Mouse (Mus musculus) megakaryocyte progenitor cell, adult 5-6 weeks (primary cell): Measurements from ENCODE around the gene Kxd1. TPM values are rescaled to one million over a fixed set of nuclear protein-coding genes. Genes with fewer than 3 reads are reported as not detected.

Experiments used
- ATAC-seq: replicated peaks from 2 replicates; pipeline ENCODE4 v1.8.0; 2016; ENCODE audit warnings: mild to moderate bottlenecking, moderate TSS enrichment, inconsistent platforms; ENCODE audit not compliant: poor library complexity
- total RNA-seq, 2 experiments: library from RNA; stranded (forward) in 1 of 2; stranded (reverse) in 1 of 2; fragments of 157-497, 149-512 nt in 1 of 2; fragments of 200-1000 nt in 1 of 2; gene quantifications; 2 replicates each; pipeline versions ENCODE4 v1.2.3 to v1.2.4; 2015 to 2017

Kxd1 gene
- total RNA-seq, 2 experiments from 2014 or later: 84.4 to 106 TPM

DNA sequence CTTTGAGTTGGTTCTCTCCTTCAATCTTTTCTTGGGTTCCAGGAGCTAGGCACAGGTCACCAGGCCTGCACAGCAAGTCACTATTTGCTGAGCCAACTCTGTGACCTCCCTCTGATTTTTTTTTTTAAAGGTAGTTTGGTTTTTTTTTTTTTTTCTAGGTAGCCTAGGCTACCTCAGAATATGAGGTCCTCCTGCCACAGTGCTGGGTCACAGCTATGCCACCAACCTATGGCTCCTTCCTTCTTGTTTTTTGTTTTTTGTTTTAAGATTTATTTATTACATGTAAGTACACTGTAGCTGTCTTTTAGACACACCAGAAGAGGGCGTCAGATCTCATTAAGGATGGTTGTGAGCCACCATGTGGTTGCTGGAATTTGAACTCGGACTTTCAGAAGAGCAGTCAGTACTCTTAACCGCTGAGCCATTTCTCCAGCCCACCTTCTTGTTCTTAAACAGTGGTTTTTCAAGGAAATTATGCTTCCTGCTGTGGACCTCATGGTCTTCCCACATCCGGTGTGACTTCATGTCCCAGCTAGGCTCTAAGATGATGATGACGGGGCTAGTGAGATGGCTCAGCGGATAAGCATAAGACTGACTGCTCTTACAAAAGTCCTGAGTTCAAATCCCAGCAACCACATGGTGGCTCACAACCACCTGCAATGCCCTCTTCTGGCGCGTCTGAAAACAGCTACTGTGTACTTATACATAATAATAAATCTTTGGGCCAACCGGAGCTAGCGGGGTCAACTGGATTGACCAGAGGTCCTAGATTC, 21.8 kb upstream of the Kxd1 start:
- peak; percentile 81 for ATAC-seq

DNA sequence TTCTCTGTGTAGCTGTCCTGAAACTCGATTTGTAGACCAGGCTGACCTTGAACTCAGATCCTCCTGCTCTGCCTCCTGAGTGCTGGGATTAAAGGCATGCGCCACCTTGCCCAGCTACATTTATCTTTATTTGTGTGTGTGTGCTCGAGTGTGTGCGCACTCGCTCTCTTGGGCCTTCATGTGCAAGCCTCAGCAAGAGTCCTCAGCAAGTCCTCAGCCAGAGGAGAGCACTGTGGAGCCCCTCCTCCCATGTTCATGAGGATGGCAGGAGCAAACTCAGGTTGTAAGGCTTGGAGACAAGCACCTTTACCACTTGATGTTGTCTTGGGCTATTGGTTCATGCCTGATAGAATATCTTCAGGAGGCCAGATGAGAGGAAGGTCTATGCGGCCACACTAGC, 20.0 kb upstream of the Kxd1 start:
- ATAC-seq: no peak

DNA sequence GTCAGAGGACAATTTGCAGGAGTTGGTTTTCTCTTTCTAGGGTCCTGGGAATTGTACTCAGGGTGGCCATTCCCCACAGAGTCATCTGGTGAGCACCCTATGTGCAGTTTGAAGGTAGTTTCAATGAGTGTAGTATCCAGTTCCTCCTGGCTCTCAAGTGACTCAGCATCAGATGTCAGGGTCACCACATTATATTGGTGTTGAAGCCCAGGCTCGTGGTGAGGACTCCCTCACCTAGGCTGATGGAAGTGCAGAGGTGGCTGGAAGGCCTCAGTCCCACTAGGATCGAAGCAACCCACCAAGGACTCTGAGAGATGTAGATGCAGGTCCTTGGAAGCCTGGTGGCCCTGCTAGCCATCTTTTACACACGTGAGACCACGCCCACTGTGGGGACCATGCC, 18.7 kb upstream of the Kxd1 start:
- ATAC-seq: no peak

DNA sequence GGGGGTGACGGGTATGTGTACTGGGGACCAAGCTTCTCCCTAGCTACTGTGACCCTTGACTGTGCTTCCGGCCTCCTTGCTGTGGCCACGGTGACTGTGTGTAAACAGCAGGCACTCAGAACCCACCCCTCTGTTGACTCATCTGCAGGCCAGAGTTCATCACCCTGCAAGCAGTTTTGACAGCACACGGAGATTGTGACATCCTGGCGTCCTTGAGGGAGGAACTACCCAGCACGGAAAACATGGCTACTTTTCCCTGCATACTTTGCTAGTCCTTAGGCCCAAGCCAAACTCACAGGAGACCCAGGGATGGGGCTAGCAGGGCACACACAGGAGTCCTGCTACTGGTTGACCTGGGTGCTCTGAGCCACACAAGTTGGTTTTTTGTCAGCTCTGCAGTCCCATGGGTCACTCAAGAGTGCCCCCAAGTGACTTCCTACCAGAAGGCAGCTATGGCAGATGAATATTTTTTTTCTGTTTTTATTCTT, 16.5 kb upstream of the Kxd1 start:
- peak; percentile 55 for ATAC-seq

DNA sequence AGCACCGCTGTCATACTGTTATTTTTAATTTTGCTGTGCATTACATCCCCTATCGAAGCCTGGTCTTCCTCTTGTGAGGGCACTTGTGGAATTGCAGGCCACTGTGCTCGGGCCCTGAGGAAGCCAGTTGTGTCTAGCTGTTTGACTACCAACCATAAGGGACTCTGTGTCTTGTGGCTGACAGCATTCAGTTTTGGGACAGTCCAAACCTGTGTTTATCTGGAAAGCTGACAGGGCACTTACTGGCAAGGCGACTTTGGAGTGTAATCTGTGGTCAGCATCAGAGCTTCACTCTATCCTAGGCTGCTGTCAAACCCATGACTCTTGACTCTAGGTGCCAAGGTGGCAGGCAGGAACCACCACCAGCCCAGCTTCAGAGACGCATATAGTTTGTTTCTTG, 13.3 kb upstream of the Kxd1 start:
- ATAC-seq: no peak

DNA sequence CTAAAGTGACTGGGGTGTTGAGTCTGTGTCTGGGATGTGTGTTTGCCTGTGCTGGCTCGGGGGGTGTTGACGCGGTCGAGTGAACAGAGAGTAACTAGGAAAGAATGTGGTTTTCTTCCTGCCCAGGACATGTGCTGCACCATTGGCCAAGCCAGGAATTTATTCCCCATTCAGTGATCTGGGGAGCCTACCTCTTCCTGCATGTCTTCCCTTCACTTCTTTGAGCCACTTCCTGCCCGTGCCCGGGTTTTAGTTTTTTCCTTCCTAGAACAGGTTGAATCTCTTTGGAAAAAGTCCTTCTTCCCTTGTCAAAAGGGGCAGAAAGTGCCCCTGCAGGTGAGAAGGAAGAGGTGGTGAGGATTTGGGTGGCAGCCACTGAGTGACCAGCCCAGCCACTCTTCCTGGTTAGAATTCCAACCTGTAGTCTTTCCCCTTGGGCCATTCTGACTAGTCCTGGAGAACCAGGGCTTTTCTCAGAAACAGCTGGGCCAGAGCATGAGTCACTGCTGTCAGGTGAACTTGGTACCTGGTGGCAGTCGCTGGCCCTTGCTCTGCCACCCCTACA, 12.8 kb upstream of the Kxd1 start:
- ATAC-seq: no peak

DNA sequence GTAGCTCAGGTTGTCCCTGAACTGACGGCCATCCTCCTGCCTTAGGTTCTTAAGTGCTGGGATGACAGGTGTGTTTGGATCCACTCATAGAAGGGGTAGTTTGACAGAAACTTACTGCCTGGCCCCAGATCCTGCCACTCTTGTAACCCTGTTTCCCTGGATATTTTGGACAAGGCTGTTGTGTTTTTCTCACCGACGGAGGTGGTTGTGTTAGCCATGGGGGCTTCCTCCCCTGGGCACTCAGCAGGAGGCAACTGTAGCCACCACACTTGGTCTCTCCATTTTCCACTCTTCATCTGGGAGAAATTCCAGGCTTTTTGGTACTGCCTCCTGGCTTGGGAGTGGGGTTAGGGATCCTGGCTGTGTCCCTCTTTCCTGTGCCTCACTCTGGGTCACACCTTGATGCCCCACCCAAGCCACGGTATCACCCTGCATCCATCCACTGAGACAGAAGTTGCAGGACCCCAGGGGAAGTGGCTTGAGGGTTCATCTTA, 12.3 kb upstream of the Kxd1 start:
- no peak for ATAC-seq

DNA sequence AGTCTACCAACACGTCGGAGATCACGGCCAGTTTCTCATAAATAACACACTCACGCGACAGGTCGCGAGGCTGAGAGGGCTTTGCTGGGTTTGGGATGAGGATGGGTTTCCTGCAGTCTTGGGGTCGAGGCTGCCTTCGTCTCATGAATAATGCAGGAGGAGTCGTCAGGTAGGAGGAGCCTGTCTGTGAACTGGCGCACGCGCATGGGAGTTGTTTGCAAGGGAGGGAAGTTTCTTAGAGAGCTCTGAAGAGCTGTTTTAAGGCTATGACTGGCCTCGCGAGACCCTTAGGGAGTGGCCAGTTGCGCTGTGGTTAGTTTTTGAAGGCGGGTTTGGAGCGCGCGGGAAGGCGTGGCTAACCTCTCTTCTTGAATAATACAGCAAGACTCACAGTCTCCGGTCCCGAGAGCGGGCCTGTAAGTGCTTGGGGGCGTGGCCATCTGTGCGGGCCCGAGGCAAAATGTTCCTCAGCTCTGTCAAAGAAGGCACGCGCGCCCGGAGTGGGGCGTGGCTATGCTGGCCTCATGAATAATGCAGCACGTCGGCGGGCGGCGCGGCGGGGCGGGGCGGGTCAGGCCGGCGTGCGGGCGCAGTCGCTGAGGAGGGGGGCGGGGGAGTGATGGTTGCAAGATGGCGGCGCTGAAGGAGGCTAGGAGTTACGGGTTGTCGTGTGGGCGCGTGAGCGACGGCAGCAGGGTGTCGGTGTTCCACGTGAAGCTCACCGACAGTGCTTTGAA, 11.5 kb upstream of the Kxd1 start, which contains the start of gene Ell:
Gene Ell (plus strand): TSS at position 381 of the 737 bp plus-strand sequence.
- ATAC-seq: peak; percentile 67

DNA sequence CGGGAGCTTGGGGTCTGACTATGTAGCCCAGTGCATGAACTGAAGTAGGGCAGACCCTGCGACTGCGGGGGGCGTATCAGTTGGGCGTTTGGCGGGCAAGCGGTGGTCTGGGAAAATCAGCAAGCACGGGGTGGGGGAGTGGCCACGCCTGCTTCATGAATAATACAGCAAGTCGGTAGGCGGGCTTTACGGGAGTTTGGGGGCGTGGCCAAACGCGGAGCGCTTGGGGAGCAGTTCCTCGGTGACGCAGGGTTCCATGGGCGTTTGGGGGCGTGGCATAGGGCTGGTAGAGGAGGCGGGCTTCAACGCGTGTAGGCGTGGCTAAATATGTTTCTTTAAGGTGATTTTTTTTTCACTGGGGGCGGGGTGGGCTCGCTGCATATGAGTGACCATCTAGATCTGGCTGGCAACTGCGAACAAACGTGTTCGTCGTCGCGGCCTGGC, 10.9 kb upstream of the Kxd1 start:
- ATAC-seq: peak; percentile 75

DNA sequence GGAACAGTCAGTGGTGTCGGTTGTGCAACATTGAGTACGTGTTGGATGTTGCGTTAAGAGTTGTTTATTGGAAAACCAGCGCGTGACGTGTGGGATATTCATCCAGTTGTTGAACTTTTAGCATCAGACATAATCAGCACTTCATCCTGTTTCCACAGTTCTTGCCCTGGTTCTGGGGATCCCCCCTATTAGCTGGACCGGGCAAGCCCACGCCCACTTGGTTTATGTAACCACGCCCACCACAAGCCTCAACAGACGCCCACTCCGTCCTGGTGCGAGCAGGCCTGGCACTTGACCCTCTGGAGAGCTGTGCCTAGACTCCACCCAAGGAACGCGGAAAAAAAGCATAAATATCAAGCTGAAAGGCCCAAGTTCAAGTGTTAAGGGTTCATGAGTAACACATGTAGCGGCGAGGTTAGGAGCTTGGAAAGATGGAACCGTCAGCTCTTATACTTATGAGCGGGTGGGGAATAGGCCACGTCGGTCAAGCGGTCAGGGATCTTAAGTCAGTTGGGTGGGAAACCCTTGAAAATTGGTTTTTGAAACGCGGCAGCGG, 10.3 kb upstream of the Kxd1 start:
- ATAC-seq: peak; percentile 12; the same call in 1 of the 2 replicates

DNA sequence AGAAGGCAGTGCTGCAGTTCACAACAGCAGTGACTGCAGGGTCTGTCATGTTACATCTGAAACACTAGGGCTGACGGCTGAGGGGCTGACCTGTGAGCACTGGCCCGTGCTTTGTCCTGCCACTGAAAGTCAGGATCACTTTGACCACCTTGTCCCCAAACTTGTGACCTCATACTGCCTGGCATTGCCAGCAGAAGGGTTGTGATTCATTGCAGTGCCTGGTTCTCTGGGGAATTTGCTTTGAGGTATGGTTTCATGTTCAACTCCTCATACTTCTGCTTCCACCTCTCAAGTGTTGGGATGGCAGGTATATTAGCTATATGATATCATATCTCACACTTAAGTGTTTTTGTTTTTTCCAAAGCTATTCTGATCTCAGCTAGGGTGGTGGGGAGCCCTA, 7.9 kb upstream of the Kxd1 start:
- no peak for ATAC-seq

DNA sequence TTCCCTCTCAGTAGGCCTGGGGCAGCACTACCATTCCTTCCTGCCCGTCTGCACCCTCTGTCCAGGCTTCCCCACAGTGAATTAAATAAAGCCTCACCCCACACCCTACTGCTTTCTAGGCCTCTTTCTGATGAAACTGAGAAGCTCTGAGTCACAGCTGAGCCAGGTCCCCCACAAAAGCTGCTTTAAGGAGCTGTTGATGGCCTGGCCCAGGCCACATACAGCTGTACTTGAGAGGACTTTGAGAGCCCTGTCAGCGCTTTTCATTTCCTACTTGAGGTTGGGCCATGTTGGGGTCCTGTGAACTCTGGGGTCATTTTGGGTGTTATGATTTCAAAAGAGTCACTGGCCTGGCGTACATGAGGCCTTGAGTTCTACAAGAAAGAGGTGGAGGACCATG, 7.5 kb upstream of the Kxd1 start:
- no peak for ATAC-seq

DNA sequence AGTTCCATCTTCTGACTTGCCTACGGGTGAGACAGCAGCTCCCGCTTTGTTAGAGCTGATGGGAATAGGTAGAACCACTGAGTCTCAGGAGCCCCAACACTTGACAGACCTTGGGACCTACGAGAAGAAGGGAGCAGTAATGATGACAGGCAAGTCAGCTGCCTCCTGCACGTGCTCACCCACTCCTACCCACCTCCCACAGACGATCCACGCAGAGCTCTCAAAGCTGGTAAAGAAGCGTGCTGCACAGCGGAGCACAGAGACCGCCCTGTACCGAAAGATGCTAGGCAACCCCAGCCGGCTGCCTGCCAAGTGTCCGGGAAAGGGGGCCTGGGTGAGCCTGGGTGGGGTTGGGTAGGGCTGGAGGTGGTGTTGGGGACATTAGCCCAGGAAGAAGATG, 6.5 kb upstream of the Kxd1 start:
- no peak for ATAC-seq

DNA sequence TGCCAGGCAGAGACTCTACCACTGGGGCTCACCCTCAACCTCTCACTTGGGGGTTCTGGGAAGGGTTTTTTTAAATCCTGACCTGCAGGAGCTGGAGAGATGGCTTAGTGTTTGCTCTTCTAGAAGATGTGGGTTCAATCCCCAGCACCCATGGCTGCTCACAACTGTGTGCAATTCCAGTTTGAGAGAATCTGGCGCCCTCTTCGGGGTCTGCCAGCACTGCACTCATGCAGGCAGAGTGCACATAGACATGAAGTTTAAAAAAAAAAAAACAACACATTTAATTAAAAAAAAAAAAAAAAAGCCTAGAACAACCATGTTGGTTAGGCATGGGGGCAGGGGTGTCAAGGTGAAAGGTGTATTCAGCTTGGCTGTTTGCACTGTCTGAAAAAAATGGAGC, 2.6 kb upstream of the Kxd1 start:
- ATAC-seq: no peak

DNA sequence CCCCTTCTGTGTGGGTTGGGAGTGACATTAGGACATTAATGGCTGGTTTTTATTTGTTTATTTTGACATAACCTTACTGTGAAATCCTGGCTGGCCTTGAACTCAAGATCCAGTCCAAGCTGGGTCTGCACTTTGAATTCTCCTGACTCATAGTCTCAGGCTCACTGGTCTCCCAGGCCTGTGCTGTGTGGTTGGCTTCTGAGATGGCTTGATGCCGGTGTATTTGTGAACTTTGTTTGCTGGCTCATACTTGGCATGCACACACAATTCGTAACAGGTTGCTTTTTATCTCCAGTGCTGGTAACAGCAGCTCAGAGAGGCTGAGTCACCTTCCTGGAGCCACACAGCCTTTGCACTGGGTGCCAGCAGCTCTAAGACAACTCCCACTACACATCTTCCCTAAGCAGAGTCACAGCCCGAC, 2.0 kb upstream of the Kxd1 start:
- ATAC-seq: no peak

DNA sequence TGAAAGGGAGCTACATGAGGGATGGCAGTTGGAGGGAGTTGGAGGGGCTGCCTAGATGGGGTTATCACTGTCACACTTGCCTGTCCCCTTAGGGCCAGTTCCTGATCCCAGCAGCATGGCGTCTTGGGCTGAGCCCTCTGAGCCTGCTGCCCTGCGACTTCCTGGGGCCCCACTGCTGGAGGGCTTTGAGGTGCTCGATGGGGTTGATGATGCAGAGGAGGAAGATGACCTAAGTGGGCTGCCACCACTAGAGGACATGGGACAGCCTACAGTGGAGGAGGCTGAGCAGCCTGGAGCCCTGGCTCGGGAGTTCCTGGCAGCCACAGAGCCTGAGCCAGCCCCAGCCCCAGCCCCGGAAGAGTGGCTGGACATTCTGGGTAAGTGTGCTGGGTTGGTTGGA, 1.5 kb upstream of the Kxd1 start:
- no peak for ATAC-seq

DNA sequence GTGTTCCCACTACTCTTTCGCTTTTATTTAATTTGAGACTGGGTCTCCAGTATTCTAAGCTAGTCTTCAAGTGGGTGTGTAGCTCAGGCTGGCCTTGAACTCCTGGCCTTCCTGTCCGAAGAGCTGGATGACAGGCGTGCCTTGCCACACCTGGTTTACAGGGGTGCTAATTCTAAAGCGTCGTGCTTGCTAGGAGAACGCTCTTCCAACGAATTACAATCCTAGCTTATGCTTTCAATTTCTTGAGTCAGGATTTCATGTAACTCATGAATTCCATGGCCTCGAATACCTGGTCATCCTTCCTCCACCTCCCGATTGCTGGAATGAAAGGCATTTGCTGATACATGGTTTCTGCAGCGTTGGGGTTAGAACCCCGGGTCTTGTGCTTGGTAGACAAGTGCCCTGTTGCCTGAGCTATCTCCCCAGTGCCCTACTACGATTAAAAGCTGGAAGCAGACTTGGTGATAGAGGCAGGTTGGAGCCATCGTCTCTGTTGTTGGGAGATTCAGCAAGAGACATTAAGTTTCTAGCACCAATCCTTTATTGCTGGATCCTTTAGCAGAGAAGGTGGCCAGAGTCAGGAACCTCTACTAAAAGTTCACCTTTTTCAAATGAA, 534 bp upstream of the Kxd1 start:
- ATAC-seq: no peak

DNA sequence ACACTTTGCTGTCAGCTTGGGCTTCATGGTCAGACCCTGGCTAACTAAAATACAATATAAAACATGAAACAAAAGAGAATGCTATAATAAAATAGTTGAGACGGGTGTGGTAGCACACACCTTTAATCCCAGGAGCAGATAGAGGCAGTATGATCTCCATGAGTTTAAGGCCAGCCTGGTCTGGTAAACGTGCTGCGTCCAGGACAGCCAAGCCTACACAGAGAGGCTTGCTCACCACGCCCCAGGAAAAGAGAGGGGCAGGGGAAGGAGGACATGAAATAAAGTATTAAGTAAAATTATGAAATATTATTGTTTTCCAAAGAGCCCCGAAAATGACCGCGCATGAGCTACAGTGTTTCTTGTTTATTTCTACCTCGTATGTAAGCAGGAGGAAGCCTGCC, 645 bp downstream of the Kxd1 start:
- ATAC-seq: no peak

DNA sequence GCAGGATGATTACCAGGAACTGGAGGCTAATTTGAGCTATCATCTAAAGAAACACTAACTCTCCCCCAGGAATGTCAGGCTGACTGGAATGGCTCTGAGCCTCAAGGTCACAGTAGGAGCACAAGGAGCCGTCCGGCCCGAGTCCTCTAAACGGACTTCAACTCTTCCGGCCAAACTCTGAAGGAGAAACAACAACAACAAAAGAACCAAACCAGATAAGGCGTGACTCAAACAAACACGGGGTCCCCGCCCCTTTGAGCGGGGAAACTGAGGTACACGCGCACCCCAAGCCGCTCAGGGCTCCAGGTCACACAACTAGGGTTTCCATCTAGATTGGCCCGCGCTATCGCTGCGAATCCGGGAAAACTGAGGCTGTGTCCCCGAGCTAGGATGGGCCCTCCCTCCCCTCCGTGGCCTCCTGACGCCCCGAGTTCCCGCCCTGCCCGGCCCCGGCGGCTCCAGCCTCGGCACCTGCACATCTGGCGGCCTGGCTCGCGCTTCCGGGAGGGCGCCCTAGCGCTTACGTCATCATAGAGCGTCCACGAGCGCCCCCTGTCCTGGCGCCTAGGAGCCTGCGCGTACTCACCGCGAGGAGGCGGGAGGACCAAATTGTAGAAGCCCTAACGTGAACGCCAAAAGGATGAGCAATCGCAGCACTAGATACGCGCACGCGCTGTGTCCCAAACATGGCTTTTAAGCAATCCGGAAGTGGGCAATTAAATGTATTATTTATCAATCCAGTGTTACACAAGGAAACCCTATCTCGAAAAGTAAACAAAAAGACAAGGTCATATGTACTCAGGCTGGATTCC, 5.0 kb downstream of the Kxd1 start:
- ATAC-seq: peak; percentile 90

DNA sequence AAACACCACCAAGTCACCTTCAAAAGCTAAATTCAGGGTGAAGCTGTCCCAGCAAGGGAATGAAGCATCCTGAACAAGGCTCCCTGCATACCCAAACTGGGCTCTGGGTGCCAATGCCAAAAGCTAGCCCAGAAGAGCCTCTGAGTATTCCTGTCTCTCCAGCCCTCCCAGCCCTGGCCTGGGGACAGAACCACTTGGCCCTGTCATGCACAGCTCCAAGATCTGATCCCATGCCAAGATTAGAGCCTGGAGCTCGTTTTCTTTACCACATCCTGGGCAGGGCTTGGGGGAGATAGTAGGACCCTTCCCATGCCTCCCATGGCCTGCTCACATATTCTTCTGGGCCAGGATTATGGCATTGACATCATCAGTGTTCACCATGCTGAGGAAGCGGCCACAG, 8.2 kb downstream of the Kxd1 start:
- no peak for ATAC-seq
